Mouse (Mus musculus) embryonic fibroblast, embryonic 13.5 days (primary cell): Measurements from ENCODE around the gene Pla2g15. TPM values are rescaled to one million over a fixed set of nuclear protein-coding genes. Genes with fewer than 3 reads are reported as not detected.

Experiments
- H3K27ac ChIP-seq: 2 replicates; pipeline ENCODE4 v1.5.1; 2012; ENCODE audit warnings: low read length, control low read depth, inconsistent platforms; ENCODE audit not compliant: insufficient read depth
- H3K4me1 ChIP-seq: 2 replicates; pipeline ENCODE4 v1.6.1; 2011; ENCODE audit warnings: low read length; ENCODE audit not compliant: control insufficient read depth, insufficient read depth
- H3K4me3 ChIP-seq: 2 replicates; pipeline ENCODE4 v1.5.1; 2011; ENCODE audit warnings: mild to moderate bottlenecking, control low read depth, low read length; ENCODE audit not compliant: insufficient read depth
- CTCF ChIP-seq: IDR thresholded peaks from 2 replicates; pipeline ENCODE4 v1.5.1; 2011; ENCODE audit warnings: mild to moderate bottlenecking, control low read depth, low read length, moderate library complexity, borderline replicate concordance; ENCODE audit not compliant: insufficient read depth
- POLR2A ChIP-seq: IDR thresholded peaks from 2 replicates; pipeline ENCODE4 v1.6.1; 2011; ENCODE audit warnings: low read depth, mild to moderate bottlenecking, control low read depth, low read length, moderate library complexity
- polyA plus RNA-seq: library from polyadenylated mRNA; stranded (reverse); fragments of >200 nt; gene quantifications from 2 replicates; pipeline ENCODE4 v1.2.4, GENCODE M21; 2011; ENCODE audit warnings: low read depth; ENCODE audit not compliant: missing spikeins, insufficient read length

Gene Pla2g15
- polyA plus RNA-seq, 1 experiment = 30.0 TPM

GRCm38 (mm10) chr8:106126055-106126454 is 24.1 kb upstream of the Pla2g15 start:
- Histone ChIP-seq H3K4me3 (no peak overlapping the region), H3K27ac (no peak overlapping the region), H3K4me1 (no peaks in the 10 kb centered on the region)
- TF ChIP-seq CTCF (no peak), POLR2A (no peak)

DNA sequence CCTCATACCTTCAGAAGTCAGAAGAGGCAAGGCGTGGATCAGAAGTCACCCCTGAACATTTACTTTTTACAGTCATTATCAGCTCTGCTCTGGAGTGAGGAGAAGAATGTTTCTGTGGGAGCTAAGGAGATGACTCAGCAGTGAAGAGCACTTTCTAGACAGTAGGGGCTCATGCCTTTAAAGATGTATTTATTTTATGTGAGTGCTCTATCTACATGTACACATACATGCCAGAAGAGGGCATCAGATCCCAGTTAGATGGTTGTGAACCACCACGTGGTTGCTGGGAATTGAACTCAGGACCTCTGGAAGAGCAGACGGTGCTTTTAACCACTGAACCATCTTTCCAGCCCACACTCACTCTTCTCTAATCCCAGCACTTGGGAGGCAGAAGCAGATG is 23.1 kb upstream of the Pla2g15 start:
- Histone ChIP-seq H3K4me3 (no peak overlapping the region), H3K27ac (no peak overlapping the region), H3K4me1 (no peaks in the 10 kb centered on the region)
- no peak for TF ChIP-seq POLR2A
- TF ChIP-seq CTCF = no peak

- no peaks in the 10 kb centered on the region for H3K4me1 ChIP-seq
- no peak for TF ChIP-seq POLR2A
- TF ChIP-seq CTCF = no peak
- H3K27ac ChIP-seq = no peak overlapping the region
- H3K4me3 ChIP-seq = no peak overlapping the region
These were observed 22.3 kb upstream of the Pla2g15 start for GRCm38 (mm10) chr8:106127882-106128410.

- Histone ChIP-seq H3K27ac (no peak overlapping the region), H3K4me3 (no peak overlapping the region), H3K4me1 (no peaks in the 10 kb centered on the region)
- TF ChIP-seq CTCF = no peak
- no peak for TF ChIP-seq POLR2A
These were observed 20.8 kb upstream of the Pla2g15 start for GRCm38 (mm10) chr8:106129232-106129930.

GRCm38 (mm10) chr8:106129997-106130396 is 20.2 kb upstream of the Pla2g15 start:
- no peaks in the 10 kb centered on the region for H3K4me1 ChIP-seq
- TF ChIP-seq POLR2A = no peak
- H3K4me3 ChIP-seq = no peak overlapping the region
- H3K27ac ChIP-seq = no peak overlapping the region

DNA sequence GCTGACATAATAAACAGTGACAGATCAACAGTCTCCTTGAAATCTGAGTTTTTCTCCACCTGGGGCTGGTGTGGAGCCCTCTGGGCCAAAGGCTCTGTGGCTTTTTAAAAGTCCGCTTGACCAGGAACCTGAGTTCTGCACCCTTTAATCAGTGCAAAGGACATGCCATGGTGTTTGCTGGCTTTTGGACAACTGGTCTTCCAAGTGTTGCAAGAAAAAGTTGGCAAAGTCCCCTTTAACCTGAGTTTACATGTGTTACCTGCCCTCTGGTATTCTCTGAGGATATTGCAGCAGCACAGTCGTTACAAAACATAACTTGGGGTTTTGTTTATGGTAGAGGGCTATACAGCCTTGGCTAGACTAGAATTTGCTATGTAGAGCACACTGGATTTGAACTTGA is 19.7 kb upstream of the Pla2g15 start:
- no peak for TF ChIP-seq CTCF
- H3K4me3 ChIP-seq = no peak overlapping the region
- no peaks in the 10 kb centered on the region for H3K4me1 ChIP-seq
- H3K27ac ChIP-seq = no peak overlapping the region

DNA sequence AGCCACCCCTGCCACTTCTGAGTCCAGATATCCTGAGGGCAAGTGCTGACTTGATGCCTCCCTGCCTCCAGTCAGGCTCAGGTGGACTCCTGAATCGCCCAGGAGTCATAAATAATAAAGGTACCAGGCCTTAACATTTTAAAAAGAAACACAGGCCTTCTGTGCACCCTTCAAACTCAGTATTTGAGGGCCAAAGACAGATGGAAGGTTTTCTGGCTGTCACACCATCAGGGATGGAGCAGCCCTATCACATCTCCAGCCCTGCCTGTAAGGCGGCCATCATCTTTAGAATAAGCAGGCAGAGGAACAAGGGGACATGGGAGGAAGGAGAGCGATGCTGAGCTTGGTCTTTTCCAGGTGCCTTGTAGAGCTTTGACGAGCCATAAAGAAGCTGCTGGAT is 19.2 kb upstream of the Pla2g15 start:
- no peak for TF ChIP-seq POLR2A
- no peak for TF ChIP-seq CTCF
- no peak overlapping the region for H3K27ac ChIP-seq
- no peak overlapping the region for H3K4me3 ChIP-seq
- H3K4me1 ChIP-seq = no peaks in the 10 kb centered on the region

DNA sequence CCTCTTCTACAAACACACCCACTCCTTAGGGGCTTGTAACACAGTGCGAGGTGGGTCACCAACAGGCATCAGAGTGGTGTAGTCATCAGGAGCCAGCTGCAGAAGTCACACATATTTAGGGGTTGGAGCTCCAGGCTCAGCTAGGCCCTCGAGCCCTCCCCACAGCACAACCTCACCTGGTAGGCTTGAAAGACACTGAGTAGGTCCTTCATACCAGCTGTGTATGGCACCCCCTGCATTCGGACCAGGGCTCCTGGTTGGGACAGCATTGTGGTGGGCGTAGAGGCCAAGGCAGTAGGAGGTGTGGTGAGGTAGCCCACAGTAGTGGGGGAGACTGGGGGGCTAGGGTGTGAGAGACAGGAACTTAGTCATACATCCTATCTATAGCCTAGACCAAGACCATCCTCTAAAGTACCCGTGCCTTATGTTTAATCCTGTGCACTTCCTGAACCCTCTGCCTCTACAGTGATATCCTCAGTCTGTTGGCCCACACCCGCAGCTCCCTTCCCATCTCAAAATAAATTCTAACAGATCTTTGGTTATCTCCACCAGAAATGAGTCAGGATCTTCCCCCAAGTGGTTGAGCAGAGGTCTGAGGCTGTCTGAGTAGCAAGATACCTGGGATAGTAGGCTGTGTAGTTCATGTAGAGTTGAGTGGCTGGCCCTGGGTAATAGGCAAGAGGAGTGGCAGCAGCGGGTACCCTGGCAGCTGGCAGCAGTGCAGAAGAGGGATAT is 18.5 kb upstream of the Pla2g15 start:
- Histone ChIP-seq H3K4me1 (no peaks in the 10 kb centered on the region), H3K4me3 (no peak overlapping the region), H3K27ac (no peak overlapping the region)
- TF ChIP-seq POLR2A = no peak
- TF ChIP-seq CTCF = no peak

- TF ChIP-seq CTCF (no peak), POLR2A (no peak)
These were observed 17.8 kb upstream of the Pla2g15 start for GRCm38 (mm10) chr8:106132356-106132755.

GRCm38 (mm10) chr8:106133526-106133925 is 16.7 kb upstream of the Pla2g15 start:
- Histone ChIP-seq H3K27ac (no peak overlapping the region), H3K4me1 (no peaks in the 10 kb centered on the region), H3K4me3 (no peak overlapping the region)
- TF ChIP-seq CTCF (no peak), POLR2A (no peak)

More at GRCm38 (mm10) chr8:106132356-106132755, 17.8 kb upstream of the Pla2g15 start:
- Histone ChIP-seq H3K27ac (no peak overlapping the region), H3K4me1 (no peaks in the 10 kb centered on the region), H3K4me3 (no peak overlapping the region)
